Mouse (Mus musculus): ENCODE measurements around the gene Gm19345.

GRCm38 (mm10) chr7:19844521-19845171 lies 7.2 kb upstream of the Gm19345 start:
- TF ChIP-seq MAFK (IDR thresholded peaks at IDR 0.05; ENCODE audit: insufficient read depth, low read depth, low read length) (no peak), HCFC1 (IDR thresholded peaks at IDR 0.05; ENCODE audit: borderline replicate concordance, insufficient read depth, low read length) (no peak), ZC3H11A (IDR thresholded peaks at IDR 0.05; ENCODE audit: borderline replicate concordance, low read depth, low read length) (no peak)
